Mouse (Mus musculus) right cerebral cortex, postnatal 4 days (tissue): ENCODE measurements at regions not wholly inside any gene's neighbourhood (a gene's known extent, or its start where the extent isn't known, plus 50 kb on each side); places are given as distances from the start of the nearest gene placed in this dataset.
A peak's percentile ranks its signal among the peaks of the same experiment; 100 is the strongest.

Experiments used
- DNase-seq: peaks from one replicate; pipeline ENCODE4 v3.0.0-alpha.2; 2022

- peak; percentile 16 for DNase-seq
Observed at GRCm38 (mm10) chr2:114260397-114261071, 59.3 kb upstream of the Zfp770 start.

GRCm38 (mm10) chr2:114259539-114259938 lies 58.3 kb upstream of the Zfp770 start:
- no peak for DNase-seq
